Mouse (Mus musculus) cerebellum, adult 8-10 months (tissue): ENCODE data around the gene Hdac11.
"Not testable (repeated sequence)": the region's sequence is repeated elsewhere in the genome, so short reads cannot be mapped to it uniquely, and the experiment has no call there.

Experiments used
- DNase-seq: peaks from one replicate; pipeline ENCODE4 v3.0.0; 2022

The Hdac11 gene

GRCm38 (mm10) chr6:91205791-91206190, 49.3 kb downstream of the Hdac11 start:
- DNase-seq, result no peak

GRCm38 (mm10) chr6:91207491-91207890, 51.0 kb downstream of the Hdac11 start:
- no peak for DNase-seq

- no peak for DNase-seq
Measured at GRCm38 (mm10) chr6:91209780-91210179, 53.3 kb downstream of the Hdac11 start.

- DNase-seq, result no peak
Measured at GRCm38 (mm10) chr6:91210852-91211251, 54.4 kb downstream of the Hdac11 start.

GRCm38 (mm10) chr6:91212155-91212554, 55.7 kb downstream of the Hdac11 start, which contains the start of gene Fbln2:
Gene Fbln2, plus strand, starts transcription at chr6:91212455.
- not testable (repeated sequence) for DNase-seq

- no peak for DNase-seq
Measured at GRCm38 (mm10) chr6:91212571-91212970, 56.1 kb downstream of the Hdac11 start.

GRCm38 (mm10) chr6:91213287-91214218, 57.1 kb downstream of the Hdac11 start:
- no peak for DNase-seq

- no peak for DNase-seq
Measured at GRCm38 (mm10) chr6:91215454-91215853, 59.0 kb downstream of the Hdac11 start.

GRCm38 (mm10) chr6:91218445-91218844, 62.0 kb downstream of the Hdac11 start:
- no peak for DNase-seq

- DNase-seq, result no peak
Measured at GRCm38 (mm10) chr6:91218871-91219270, 62.4 kb downstream of the Hdac11 start.

GRCm38 (mm10) chr6:91220062-91220461, 63.6 kb downstream of the Hdac11 start:
- DNase-seq, result no peak

- DNase-seq, result no peak
Measured at GRCm38 (mm10) chr6:91221094-91221493, 64.6 kb downstream of the Hdac11 start.

GRCm38 (mm10) chr6:91222694-91223346, 66.4 kb downstream of the Hdac11 start:
- DNase-seq, result no peak
